Mouse (Mus musculus) cortical plate, adult 2 months (tissue): ENCODE results near the gene Pfkfb3. TPM values are rescaled to one million over a fixed set of nuclear protein-coding genes. Genes with fewer than 3 reads are reported as not detected.

Experiments used
- H3K27ac ChIP-seq: fragments of 200-500 bp; 2 replicates; pipeline ENCODE4 v1.5.1; 2012; ENCODE audit warnings: low read length, control low read depth, inconsistent platforms; ENCODE audit not compliant: insufficient read depth
- H3K4me1 ChIP-seq: fragments of 200-500 bp; 2 replicates; pipeline ENCODE4 v1.6.1; 2011; ENCODE audit warnings: low read length; ENCODE audit not compliant: control insufficient read depth, insufficient read depth
- H3K4me3 ChIP-seq: fragments of 200-500 bp; 2 replicates; pipeline ENCODE4 v1.5.1; 2011; ENCODE audit warnings: mild to moderate bottlenecking, low read length, control low read depth; ENCODE audit not compliant: insufficient read depth
- CTCF ChIP-seq: fragments of 200-500 bp; IDR thresholded peaks from 2 replicates; pipeline ENCODE4 v1.5.1; 2011; ENCODE audit warnings: mild to moderate bottlenecking, control low read depth, low read length; ENCODE audit not compliant: insufficient read depth; ENCODE audit errors: extremely low read depth
- POLR2A ChIP-seq: fragments of 200-500 bp; IDR thresholded peaks from 2 replicates; pipeline ENCODE4 v1.6.1; 2011; ENCODE audit warnings: mild to moderate bottlenecking, low read length, control low read depth; ENCODE audit not compliant: insufficient read depth; ENCODE audit errors: extremely low read depth
- polyA plus RNA-seq: library from polyadenylated mRNA; depleted of rRNA; stranded (reverse); fragments of >200 nt; gene quantifications from 2 replicates; pipeline ENCODE4 v1.2.3, GENCODE M21; 2012

Pfkfb3 gene
- polyA plus RNA-seq, 1 experiment = 20.6 TPM

DNA sequence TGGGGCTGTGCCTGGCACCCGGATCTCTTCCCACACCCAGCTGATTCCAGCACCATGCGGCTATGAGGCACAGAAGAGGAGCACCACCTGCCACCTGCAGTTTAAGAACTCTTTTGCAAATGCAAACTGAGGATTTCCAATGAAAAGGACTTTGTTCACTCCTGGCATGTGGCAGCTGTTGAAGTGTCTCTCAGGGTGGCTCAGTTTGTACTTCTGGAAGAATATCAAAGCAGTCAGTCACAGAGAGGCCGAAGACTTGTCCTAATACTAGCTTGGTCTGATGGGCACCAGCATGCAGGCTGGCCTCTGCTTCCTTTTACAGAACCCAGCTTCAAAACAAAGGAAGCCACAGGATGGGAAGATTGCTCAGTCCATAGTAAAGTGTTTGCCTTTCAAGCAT, 62.4 kb downstream of the Pfkfb3 start:
- Histone ChIP-seq H3K27ac (no peak overlapping the region), H3K4me3 (no peak overlapping the region), H3K4me1 (no peaks in the 10 kb centered on the region)
- TF ChIP-seq CTCF (no peak), POLR2A (no peak)

DNA sequence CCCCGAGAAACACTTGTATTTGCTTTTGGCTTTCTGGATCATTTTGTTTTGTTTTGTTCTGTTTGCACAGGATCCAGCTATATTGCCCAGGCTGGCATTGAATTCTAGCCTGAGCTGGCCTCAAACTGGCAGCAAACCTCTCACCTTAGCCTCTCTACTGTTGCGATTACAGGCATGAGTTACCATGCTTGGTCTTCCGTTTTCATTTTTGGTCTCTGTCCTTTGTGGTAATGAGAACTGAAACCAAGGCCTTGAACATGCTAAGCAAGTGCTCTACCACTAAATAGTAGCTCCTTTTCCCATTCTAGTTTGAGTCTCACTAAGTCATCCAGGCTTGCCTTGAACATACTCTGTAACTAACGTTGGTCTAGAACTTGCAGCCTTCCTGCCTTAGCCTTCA, 63.3 kb downstream of the Pfkfb3 start:
- no peaks in the 10 kb centered on the region for H3K4me1 ChIP-seq
- TF ChIP-seq CTCF = no peak
- H3K27ac ChIP-seq = no peak overlapping the region
- no peak overlapping the region for H3K4me3 ChIP-seq

DNA sequence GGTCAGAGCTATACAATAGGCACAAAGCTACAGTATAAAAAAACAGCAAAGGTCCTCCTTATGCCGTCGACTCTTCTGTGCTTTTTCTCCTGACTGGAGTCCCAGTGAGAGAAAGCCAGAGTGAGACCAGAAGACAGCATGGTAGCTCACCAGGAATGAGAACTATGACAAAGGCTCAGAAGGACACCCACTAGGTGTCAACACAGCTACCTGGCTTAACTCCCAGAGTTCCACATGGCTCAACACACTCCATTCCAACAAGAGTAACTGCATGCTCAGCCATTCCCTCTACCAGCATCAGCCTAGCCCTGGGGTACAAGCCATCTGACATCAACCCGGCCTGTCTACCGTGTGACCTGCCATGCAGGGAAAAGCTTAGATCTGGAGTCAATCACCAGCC, 70.7 kb downstream of the Pfkfb3 start:
- Histone ChIP-seq H3K4me1 (no peaks in the 10 kb centered on the region), H3K4me3 (no peak overlapping the region)

DNA sequence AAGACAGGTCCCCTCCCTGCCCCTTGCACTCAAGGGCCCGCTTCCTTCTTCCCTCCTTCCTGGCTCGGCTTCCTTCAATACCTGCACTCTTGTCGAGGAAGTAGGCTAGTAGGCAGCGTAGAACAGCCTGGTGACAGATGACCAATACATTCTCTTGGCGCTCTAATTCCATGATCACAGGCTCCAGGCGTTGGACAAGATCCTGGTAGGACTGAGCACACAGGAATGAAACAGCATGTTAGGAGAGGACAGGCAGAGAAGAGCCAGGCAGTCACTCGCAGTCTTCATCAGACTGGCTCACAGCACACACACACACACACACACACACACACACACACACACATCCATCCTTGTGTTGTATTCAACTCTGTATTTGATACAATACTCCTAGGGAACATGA, 71.5 kb downstream of the Pfkfb3 start:
- H3K27ac ChIP-seq = no peak overlapping the region
- TF ChIP-seq POLR2A = no peak
- no peak for TF ChIP-seq CTCF
- no peaks in the 10 kb centered on the region for H3K4me1 ChIP-seq
- no peak overlapping the region for H3K4me3 ChIP-seq

More for the DNA sequence above, 70.7 kb downstream of the Pfkfb3 start:
- H3K27ac ChIP-seq = no peak overlapping the region
- TF ChIP-seq CTCF = no peak
- TF ChIP-seq POLR2A = no peak

DNA sequence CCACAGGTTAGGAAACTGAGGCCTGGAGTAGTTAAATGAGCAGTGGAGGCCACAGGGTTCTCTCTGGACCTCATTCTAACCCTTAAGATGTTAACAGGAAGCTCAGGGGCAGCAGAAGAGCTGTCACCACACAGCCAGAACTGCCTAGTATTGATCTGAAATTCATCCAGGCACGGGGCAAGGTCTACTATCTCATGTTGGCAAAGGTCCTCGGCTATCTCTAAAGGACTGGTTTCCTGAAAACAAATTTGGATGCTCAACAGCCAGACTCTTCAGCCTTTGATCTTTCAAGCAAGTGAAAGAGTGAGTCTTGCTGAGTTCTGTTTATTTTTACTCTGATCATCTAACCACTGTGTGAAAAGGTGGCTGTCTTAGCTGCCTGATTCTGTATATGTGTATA, 74.9 kb downstream of the Pfkfb3 start:
- Histone ChIP-seq H3K27ac (no peak overlapping the region), H3K4me1 (no peaks in the 10 kb centered on the region), H3K4me3 (no peak overlapping the region)
- no peak for TF ChIP-seq POLR2A
- TF ChIP-seq CTCF = no peak

DNA sequence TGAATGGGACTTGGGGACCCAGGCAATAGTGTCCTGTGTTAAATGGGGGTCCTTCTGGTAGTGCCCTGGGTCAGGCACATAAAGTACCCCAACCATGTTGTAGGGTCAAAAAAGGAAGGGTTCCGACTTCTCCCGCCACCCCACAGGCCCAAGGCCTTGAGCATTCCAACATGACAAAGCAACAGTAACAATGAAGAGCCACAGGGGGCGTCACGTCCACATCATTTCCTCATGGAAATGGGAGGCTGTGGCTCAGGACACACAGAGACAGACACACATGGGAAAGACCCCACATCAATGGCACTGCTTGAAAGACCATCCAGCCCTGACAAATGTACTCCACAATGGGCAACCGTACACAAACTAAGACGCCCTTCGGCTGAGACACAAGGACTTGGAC, 78.6 kb downstream of the Pfkfb3 start:
- H3K4me3 ChIP-seq = no peak overlapping the region
- H3K4me1 ChIP-seq = no peaks in the 10 kb centered on the region
- no peak overlapping the region for H3K27ac ChIP-seq
- no peak for TF ChIP-seq POLR2A
- no peak for TF ChIP-seq CTCF

DNA sequence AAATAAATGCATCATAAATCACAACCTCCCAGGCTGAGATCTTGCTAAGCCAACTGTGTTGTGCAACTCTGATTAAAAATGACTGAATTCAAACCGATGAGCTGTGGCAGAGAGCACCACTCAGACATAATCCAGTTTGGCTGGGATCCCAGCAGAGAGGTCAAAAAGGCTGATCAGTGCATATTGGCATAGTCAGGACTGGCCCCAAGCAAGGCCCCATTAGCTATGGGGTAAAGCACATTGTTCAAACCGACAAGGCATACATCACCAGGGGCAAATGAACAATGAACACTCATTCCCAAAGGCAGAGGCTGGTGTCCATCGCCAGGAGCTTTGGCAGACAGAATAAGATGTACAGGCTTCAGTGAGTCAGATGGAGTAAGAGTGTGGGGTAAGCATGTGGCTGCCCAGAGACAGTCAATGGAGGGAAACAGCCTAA, 89.2 kb downstream of the Pfkfb3 start:
- Histone ChIP-seq H3K27ac (no peak overlapping the region), H3K4me3 (no peak overlapping the region), H3K4me1 (no peaks in the 10 kb centered on the region)
- TF ChIP-seq POLR2A (no peak), CTCF (no peak)

DNA sequence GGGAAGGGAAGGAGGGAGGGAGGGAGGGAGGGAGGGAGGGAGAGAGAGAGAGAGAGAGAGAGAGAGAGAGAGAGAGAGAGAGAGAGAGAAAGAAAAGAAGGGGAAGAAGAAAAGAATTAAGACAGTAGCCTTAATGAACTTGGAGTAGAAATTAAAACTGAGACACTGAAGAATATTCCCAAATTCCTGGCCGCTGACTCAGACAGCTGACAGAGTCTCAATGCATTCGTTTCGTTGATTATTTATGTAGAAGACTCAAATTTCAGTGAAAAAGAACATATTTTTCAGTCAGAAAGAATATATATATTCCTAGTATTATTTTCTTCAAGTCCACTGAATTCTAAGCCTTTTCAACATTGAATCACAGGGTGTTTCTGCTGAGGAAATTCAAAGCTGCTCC, 92.9 kb downstream of the Pfkfb3 start:
- H3K4me1 ChIP-seq = no peaks in the 10 kb centered on the region
- no peak overlapping the region for H3K4me3 ChIP-seq
- H3K27ac ChIP-seq = no peak overlapping the region
- TF ChIP-seq CTCF (no peak), POLR2A (no peak)

DNA sequence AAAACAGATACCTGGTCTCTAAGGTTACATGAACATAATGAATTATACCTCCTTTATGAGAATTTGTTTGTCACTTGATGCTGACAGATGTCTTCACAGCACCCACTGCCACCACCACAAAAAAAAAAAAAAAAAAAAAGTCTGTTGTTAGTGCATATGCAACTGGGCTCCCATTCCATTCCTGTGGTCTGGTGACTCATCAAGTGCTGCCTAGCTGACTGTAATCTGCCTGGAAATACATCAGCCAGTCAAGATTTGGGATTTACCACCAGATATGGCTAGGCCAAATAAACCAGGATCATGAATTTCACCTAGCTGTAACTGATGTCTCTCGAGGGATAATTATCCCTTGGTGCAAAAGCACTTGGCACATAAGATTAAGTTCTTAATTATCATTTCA, 95.4 kb downstream of the Pfkfb3 start:
- no peak overlapping the region for H3K27ac ChIP-seq
- no peaks in the 10 kb centered on the region for H3K4me1 ChIP-seq
- no peak for TF ChIP-seq CTCF
- TF ChIP-seq POLR2A = no peak
- H3K4me3 ChIP-seq = no peak overlapping the region

DNA sequence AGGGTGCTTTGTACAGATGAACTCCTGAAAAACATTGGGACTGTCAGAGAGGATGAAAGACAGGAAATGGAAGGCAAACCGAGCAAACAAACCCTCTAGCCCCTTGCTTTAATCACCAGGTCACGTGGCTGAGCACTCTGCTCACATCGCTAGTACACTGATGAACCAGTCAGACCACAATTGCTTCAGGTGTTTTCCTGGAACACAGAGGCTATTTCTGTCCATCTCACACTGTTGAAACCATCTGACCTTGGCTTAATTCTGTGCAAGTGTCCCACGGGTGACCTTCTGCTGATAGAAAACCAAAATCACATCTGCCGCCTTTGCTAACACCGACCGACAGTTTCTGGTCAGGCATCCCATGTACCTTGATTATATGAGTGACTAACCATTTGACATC, 96.0 kb downstream of the Pfkfb3 start:
- no peak overlapping the region for H3K27ac ChIP-seq
- TF ChIP-seq CTCF (no peak), POLR2A (no peak)
- H3K4me3 ChIP-seq = no peak overlapping the region
- H3K4me1 ChIP-seq = no peaks in the 10 kb centered on the region

DNA sequence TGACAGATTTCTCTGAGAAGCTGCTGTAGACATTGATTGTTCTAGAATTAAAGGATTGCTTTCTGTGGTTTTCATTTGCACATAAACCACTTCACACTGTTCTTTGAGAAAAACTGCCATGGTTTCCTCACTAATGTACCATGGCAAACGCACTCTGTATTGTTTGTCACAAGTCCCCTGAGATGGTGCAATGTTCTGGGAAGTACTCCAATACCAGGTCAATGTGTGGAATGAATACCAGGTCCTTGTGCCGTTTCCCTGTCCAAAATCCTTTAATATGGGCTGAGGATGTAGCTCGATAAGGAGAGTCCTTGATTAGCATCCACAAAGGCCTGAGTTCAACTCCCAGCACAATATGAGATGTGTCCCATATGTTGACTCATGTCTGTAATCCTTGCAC, 105.2 kb downstream of the Pfkfb3 start:
- H3K27ac ChIP-seq = no peak overlapping the region
- H3K4me1 ChIP-seq = no peaks in the 10 kb centered on the region
- no peak for TF ChIP-seq CTCF
- TF ChIP-seq POLR2A = no peak
- no peak overlapping the region for H3K4me3 ChIP-seq
